Mouse (Mus musculus): Measurements from ENCODE around the gene Tmem211. TPM values are rescaled to one million over a fixed set of nuclear protein-coding genes. Genes with fewer than 3 reads are reported as not detected.

The Tmem211 gene
- total and polyA plus RNA-seq, 3 experiments = not detected

DNA sequence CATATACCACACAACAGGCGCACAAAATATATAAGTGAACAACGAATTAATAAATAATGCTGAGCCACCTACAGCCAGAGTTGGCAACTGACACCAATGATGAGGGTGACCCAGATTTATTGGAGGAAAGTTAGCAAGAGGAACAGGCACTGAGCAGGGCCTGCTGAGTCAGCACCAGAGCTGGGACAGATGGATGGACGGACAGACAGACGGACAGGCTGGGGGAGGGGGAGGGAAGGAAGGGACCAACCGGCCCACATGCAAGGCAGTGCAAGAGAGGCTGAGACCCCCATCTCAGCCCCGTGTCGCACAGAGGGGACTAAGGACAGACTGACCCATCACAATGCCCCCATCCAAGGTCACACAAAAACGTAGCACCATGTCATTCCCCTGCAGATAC is 12.7 kb upstream of the Tmem211 start:
- Histone ChIP-seq H3K4me2 (ENCODE audit: insufficient read depth, low read depth, poor library complexity, severe bottlenecking) (no peak overlapping the region), H3K9me3 (replicated peaks; ENCODE audit: low read length) (no peaks in the 10 kb centered on the region), H3K27ac (ENCODE audit: insufficient read depth, low read depth) (no peak overlapping the region), H3K36me3 (replicated peaks in 1 of 2; ENCODE audit: control insufficient read depth in 1 of 2, insufficient read depth in 1 of 2, low read length in 1 of 2) (no peaks in the 10 kb centered on the region), H3K79me2 (replicated peaks; ENCODE audit: control insufficient read depth, extremely low read depth, insufficient read depth, poor library complexity, severe bottlenecking) (no peaks in the 10 kb centered on the region), H3K4me3 (replicated peaks in 1 of 3; ENCODE audit: low read depth in 2 of 3, low read length in 2 of 3, poor library complexity in 1 of 3) (no peak overlapping the region), H3K4me1 (ENCODE audit: control insufficient read depth in 1 of 2, insufficient read depth in 2 of 2) (no peaks in the 10 kb centered on the region), H3K9ac (ENCODE audit: insufficient read depth, low read depth) (no peak overlapping the region), H3K27me3 (replicated peaks) (peaks cover 60% of the 10 kb centered on the region)
- TF ChIP-seq TBP (conservative IDR thresholded peaks at IDR 0.05; ENCODE audit: low read depth, low read length) = no peak
- TF ChIP-seq UBTF (IDR thresholded peaks at IDR 0.05; ENCODE audit: low read depth, low read length) = no peak
- no peak for TF ChIP-seq ZKSCAN1 (IDR thresholded peaks at IDR 0.05; ENCODE audit: borderline replicate concordance, low read depth, low read length)
- TF ChIP-seq MYC (IDR thresholded peaks at IDR 0.05; ENCODE audit: low read depth, low read length) = no peak
- TF ChIP-seq TCF12 (IDR thresholded peaks at IDR 0.05; ENCODE audit: low read depth, low read length) = no peak
- TF ChIP-seq KAT2A (IDR thresholded peaks at IDR 0.05; ENCODE audit: insufficient replicate concordance, low read length) = no peak
- no peak for TF ChIP-seq MEF2A (IDR thresholded peaks at IDR 0.05; ENCODE audit: borderline replicate concordance, low read depth, low read length)
- no peak for TF ChIP-seq RCOR1 (conservative IDR thresholded peaks at IDR 0.05; ENCODE audit: low read depth, low read length)
- no peak for TF ChIP-seq POLR2AphosphoS2 (IDR thresholded peaks at IDR 0.05; ENCODE audit: low read depth, low read length)
- in situ Hi-C loops (cut with MboI; ENCODE audit: low pct_ligation_motif_present, low pct_unique_long_range_greater_than_20kb, low sequenced_read_pairs) (no loop called here), dilution Hi-C loops (cut with MboI; ENCODE audit: extremely low pct_ligation_motif_present, extremely low pct_unique_long_range_greater_than_20kb, low sequenced_read_pairs) (no loop called here)
- DNase-seq (ENCODE audit: extremely low read depth) = no peak

DNA sequence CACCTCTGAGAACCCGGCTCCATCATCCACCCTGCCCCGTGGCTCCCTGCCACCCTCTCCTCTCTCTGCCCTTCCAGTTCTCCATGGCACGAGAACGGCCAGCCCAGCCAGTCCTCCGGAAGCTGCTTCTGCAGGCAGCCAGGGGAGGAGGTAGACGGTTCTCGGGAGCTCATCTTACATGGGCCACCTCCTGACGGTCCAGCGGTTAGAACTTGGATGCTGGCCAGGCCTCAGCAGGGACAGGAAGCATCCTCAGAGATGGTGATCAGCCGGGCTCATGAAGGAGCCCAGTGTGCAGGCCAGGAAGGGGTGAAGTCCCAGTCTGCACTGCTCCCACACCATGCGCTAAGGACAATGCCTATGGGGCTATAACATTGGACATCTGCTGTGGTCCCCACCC is 12.3 kb upstream of the Tmem211 start:
- peaks cover 56% of the 10 kb centered on the region for H3K27me3 ChIP-seq (replicated peaks)
- H3K27ac ChIP-seq (ENCODE audit: insufficient read depth, low read depth) = no peak overlapping the region
- H3K9me3 ChIP-seq (replicated peaks; ENCODE audit: low read length) = no peaks in the 10 kb centered on the region
- no peak for DNase-seq (ENCODE audit: extremely low read depth)
- no peak overlapping the region for H3K4me2 ChIP-seq (ENCODE audit: insufficient read depth, low read depth, poor library complexity, severe bottlenecking)
- no peaks in the 10 kb centered on the region for H3K79me2 ChIP-seq (replicated peaks; ENCODE audit: control insufficient read depth, extremely low read depth, insufficient read depth, poor library complexity, severe bottlenecking)
- dilution Hi-C loops (cut with MboI; ENCODE audit: extremely low pct_ligation_motif_present, extremely low pct_unique_long_range_greater_than_20kb, low sequenced_read_pairs) (no loop called here), in situ Hi-C loops (cut with MboI; ENCODE audit: low pct_ligation_motif_present, low pct_unique_long_range_greater_than_20kb, low sequenced_read_pairs) (no loop called here)
- H3K36me3 ChIP-seq (replicated peaks in 1 of 2; ENCODE audit: control insufficient read depth in 1 of 2, insufficient read depth in 1 of 2, low read length in 1 of 2) = no peaks in the 10 kb centered on the region
- no peak overlapping the region for H3K9ac ChIP-seq (ENCODE audit: insufficient read depth, low read depth)
- TF ChIP-seq MAX (IDR thresholded peaks at IDR 0.05; ENCODE audit: low read length) (no peak), E2F4 (IDR thresholded peaks at IDR 0.05; ENCODE audit: insufficient replicate concordance, low read depth, low read length) (no peak)
- H3K4me3 ChIP-seq (replicated peaks in 1 of 3; ENCODE audit: low read depth in 2 of 3, low read length in 2 of 3, poor library complexity in 1 of 3) = no peak overlapping the region
- H3K4me1 ChIP-seq (ENCODE audit: control insufficient read depth in 1 of 2, insufficient read depth in 2 of 2) = no peaks in the 10 kb centered on the region

DNA sequence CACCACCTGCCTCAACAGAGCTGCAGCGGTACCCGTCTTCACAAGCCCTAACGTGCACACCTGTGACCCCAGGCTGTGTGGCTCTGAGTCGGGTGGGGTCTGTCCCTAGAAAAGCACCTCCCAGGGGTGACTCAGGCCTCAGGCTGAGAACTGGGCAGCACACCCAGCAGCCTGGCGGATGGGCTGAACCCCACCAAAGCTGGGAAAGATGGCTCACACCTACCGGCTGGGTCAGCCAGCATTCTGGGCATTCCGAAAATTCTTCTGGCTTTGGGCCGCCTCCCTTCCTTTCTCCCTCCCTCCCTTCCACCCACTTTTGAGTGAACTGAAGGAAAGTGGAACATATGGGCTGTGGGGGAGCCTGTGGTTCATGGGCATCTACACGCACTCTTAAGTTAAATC is 11.1 kb upstream of the Tmem211 start:
- dilution Hi-C loops (cut with MboI; ENCODE audit: extremely low pct_ligation_motif_present, extremely low pct_unique_long_range_greater_than_20kb, low sequenced_read_pairs) = no loop called here
- H3K79me2 ChIP-seq (replicated peaks; ENCODE audit: control insufficient read depth, extremely low read depth, insufficient read depth, poor library complexity, severe bottlenecking) = no peaks in the 10 kb centered on the region
- peaks cover 45% of the 10 kb centered on the region for H3K27me3 ChIP-seq (replicated peaks)
- H3K9ac ChIP-seq (ENCODE audit: insufficient read depth, low read depth) = no peak overlapping the region
- no peak overlapping the region for H3K4me2 ChIP-seq (ENCODE audit: insufficient read depth, low read depth, poor library complexity, severe bottlenecking)
- no peaks in the 10 kb centered on the region for H3K4me1 ChIP-seq (ENCODE audit: control insufficient read depth in 1 of 2, insufficient read depth in 2 of 2)
- TF ChIP-seq ZKSCAN1 (IDR thresholded peaks at IDR 0.05; ENCODE audit: borderline replicate concordance, low read depth, low read length) (no peak), MAZ (IDR thresholded peaks at IDR 0.05; ENCODE audit: low read depth, low read length) (no peak), GABPA (IDR thresholded peaks at IDR 0.05; ENCODE audit: insufficient replicate concordance, low read depth, low read length) (no peak), CTCF (conservative IDR thresholded peaks at IDR 0.05 in 1 of 2, IDR thresholded peaks at IDR 0.05 in 1 of 2; ENCODE audit: low read depth in 2 of 2, low read length in 2 of 2) (no peak)
- no peak overlapping the region for H3K4me3 ChIP-seq (replicated peaks in 1 of 3; ENCODE audit: low read depth in 2 of 3, low read length in 2 of 3, poor library complexity in 1 of 3)
- peaks cover 5% of the 10 kb centered on the region for H3K9me3 ChIP-seq (replicated peaks; ENCODE audit: low read length)
- DNase-seq (ENCODE audit: extremely low read depth) = no peak
- no peaks in the 10 kb centered on the region for H3K36me3 ChIP-seq (replicated peaks in 1 of 2; ENCODE audit: control insufficient read depth in 1 of 2, insufficient read depth in 1 of 2, low read length in 1 of 2)
- no peak overlapping the region for H3K27ac ChIP-seq (ENCODE audit: insufficient read depth, low read depth)
- in situ Hi-C loops (cut with MboI; ENCODE audit: low pct_ligation_motif_present, low pct_unique_long_range_greater_than_20kb, low sequenced_read_pairs) = no loop called here
